Mouse (Mus musculus): Measurements from ENCODE around the gene Gm6034.
"Not testable (repeated sequence)": the region's sequence is repeated elsewhere in the genome, so short reads cannot be mapped to it uniquely, and the experiment has no call there.

Gm6034 gene

DNA sequence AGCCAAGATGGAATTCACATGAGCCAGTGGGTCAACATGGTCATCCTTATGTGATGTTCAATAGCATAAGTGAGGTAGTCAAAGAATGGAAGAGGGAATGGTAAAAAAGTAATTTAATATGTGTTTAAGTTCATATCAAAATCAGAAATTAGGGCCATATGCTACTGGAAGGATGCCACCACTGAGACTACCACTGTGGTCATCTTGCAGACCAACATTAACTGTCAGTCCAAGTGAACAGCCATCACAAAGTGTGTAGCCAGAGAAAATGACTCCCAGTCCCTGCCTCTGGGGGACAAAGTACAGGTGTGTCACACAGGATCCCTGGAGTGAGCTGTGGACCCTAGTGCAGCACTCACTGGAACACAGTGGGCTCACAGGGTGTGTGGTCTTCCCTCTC lies 39.1 kb downstream of the Gm6034 start:
- not testable (repeated sequence) for DNase-seq (ENCODE audit: low spot score in 2 of 2)

DNA sequence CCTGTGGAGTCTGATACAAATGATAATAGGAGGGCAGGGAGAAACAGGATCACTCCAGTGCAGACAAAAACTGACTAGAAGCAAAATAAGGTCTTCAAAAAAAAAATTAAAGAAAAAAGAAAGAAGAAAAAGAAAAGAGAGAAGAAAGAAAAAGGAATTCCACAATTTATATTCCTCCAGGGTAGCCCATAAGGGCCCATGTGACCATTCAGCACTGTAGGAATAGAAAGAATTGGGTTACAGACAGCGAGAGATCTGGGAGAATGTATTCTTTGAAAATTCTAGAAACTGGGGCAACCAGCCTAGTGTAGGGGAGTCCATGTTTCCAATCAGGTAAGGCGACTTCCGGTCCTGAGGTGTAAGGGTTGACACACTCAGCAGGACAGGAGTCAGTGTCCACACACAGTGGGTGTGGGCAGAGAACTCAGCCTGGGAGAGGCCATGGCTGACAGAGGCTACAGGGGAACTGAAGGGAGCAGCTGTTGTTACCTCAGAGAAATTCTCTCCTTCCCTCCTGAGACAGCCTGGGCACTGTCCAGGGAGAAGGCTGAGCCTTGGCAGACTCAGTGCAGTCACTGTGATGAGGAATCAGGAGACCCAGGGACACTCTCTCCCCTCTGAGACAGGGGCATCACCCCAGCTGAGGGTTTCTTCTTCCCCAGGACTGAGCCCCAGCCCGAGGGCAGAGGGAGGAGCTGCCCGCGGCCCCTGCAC lies 39.9 kb downstream of the Gm6034 start:
- DNase-seq (ENCODE audit: low spot score in 2 of 2) = not testable (repeated sequence)

DNA sequence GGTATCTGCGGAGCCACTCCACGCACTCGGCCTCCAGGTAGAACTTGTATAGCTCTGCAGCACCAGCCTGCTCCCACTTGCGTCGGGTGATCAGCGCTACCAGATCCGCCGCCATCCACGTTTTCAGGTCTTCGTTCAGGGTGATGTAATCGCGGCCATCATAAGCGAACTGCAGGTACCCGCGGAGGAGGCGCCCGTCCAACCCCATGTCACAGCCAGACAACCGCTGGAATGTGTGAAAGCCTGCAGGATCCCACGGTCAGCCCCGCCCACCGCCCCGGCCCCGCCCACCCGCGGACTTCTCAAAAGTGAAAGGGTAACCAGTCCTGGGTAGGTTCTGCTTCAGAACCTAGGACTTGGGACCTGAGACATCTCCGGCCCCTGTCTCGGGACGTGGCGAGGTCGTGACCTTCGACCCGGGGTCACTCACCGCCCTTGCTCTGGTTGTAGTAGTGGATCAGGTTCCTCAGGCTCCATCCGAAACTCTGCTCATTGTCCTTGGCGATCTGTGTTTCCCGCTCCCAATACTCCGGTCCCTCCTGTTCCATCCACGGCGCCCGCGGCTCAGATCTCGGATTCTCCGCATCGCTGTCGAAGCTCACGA lies 40.6 kb downstream of the Gm6034 start:
- no peak for DNase-seq (ENCODE audit: low spot score in 2 of 2)

DNA sequence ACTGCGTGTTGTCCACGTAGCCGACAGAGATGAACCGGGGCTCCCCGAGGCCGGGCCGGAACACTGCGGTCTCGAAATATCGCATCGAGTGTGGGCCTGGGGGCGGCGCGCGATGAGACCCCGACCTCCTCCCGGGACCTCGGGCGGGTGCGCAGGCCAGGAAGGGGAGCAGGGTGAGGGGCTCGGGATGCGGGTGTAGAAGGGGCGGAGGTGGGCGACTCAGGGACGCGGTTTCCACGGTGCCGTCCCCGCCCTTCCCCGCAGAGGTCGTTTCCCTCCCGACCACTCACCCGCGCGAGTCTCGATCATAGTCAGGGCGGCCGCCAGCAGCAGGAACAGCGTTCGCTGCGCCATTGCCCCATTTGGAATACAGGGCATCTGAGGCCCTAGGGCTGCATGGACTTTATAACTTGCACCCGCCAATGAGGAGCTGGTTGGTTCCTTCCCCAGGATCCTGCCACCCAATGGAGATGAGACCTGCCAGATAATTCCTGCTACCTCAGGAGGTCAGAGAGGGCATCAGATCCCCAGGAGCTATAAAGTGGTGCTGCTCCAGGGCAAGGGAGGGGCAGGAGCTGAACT lies 41.2 kb downstream of the Gm6034 start:
- DNase-seq (ENCODE audit: low spot score in 2 of 2) = no peak

DNA sequence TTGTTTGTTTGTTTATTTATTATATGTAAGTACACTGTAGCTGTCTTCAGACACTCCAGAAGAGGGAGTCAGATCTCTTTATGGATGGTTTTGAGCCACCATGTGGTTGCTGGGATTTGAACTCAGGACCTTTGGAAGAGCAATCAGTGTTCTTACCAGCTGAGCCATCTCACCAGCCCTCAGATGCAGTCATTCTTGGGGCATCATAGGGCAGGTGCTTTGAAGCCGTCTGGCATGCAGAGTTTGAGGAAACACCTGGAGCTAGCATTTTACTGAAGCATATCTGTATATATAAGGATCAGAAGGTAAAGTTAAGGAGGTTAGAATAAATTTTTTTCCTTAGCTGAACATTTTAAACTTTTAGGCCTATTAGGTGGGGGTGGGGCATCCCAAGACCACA lies 43.2 kb downstream of the Gm6034 start:
- DNase-seq (ENCODE audit: low spot score in 2 of 2) = not testable (repeated sequence)

DNA sequence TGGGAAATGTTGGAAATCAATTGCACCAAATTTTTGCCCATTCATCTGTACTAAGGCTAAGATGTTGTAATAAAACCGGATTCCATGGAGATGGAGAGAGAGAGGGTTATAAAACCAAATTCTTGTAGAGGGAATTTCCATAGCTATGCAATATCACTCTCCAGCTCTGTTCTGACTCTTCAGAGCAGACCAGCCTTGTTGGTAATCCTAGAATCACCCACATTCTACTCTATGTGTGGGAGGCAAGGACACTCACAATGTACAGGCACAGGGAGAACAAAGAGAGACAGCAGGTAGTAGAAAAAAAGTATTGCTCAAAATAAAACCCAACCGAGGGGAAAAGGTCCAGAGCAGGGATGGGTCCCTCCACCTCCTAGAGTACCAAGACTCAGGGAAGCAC lies 49.2 kb downstream of the Gm6034 start:
- DNase-seq (ENCODE audit: low spot score in 2 of 2) = not testable (repeated sequence)

DNA sequence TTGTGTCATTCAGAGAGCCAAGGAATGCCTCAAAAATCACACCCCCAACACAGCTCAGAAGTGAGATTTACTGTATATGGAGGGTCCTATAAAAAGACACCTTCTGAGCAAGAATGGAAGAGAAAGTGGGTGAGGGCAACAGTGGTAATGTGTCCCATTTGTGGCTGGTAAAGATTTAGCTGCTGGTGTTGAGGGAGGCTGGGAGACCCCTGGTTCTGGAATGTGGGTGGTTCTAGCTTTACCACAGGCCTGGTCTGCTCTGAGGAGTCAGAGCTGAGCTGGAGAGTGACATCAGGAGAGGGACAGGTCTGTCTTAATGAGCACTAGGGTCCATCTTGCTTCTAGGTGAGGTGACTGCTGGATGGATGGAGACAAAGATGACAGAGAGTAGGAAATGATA lies 49.8 kb downstream of the Gm6034 start:
- DNase-seq (ENCODE audit: low spot score in 2 of 2) = not testable (repeated sequence)

DNA sequence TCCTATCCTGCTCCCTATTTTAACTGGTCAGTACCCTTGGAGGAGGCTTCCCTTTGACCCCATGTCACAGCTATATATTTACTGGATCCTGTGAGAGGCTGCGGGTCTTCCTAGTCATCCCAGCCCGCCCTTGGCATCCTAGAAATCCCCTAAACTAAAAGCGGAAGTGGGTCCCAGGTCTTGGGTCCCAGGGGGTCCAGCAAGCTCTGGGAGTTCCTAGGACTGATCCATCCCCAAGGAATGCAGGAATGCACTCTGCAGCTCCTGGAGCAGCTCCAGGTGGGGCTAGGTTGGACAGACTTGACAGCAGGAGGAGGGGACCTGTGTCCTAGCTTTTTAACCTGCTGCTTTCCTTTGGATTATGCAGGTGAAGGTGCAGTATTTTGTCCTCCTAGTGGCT lies 51.2 kb downstream of the Gm6034 start:
- no peak for DNase-seq (ENCODE audit: low spot score in 2 of 2)

DNA sequence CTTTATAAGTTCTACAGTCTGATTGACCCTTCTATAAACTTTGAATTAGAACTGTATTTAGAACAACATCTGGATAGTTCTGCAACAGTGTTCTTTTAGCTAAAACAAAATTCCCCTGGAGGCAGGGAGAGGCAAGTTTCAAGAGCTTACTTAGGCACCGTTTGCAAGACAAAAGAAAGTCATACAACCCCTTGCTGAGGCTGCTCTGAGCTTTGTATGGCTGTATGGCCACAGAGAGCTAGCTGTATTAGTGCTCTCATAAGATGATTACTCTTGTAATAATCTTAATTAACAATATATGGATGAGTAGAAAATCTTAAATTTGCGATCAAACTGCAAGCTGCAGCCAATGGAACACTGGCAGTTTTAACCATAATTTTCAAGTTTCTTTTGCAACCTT lies 56.8 kb downstream of the Gm6034 start:
- DNase-seq (ENCODE audit: low spot score in 2 of 2) = not testable (repeated sequence)

DNA sequence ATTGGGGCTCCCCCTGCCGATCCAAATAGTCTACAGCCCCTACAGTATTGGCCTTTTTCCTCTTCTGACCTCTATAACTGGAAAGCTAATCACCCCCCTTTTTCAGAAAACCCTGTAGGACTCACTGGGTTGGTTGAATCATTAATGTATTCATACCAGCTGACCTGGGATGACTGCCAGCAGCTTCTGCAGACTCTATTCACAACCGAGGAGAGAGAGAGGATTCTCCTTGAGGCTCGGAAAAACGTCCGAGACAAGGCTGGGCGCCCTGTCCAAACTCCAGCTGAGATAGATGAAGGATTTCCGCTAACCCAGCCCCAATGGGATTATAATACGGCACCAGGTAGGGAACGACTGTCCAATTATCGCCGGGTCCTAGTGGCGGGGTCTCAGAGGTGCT lies 59.3 kb downstream of the Gm6034 start:
- DNase-seq (ENCODE audit: low spot score in 2 of 2) = not testable (repeated sequence)

Data from spleen, postnatal 4 days (tissue).